Mouse (Mus musculus): ENCODE data around the gene Ttc28. TPM values are rescaled to one million over a fixed set of nuclear protein-coding genes. Genes with fewer than 3 reads are reported as not detected.

The Ttc28 gene
- polyA plus RNA-seq, 1 experiment from 2014 or later = 2.9 TPM

GRCm38 (mm10) chr5:110970162-110970780 is 90.7 kb downstream of the Ttc28 start:
- H3K4me3 ChIP-seq (ENCODE audit: low read depth, low read length) = no peak overlapping the region
- no peaks in the 10 kb centered on the region for H3K9me3 ChIP-seq (ENCODE audit: control insufficient read depth)
- H3K4me1 ChIP-seq (replicated peaks; ENCODE audit: control insufficient read depth, insufficient read depth, low read length) = no peaks in the 10 kb centered on the region
- no peak overlapping the region for H3K9ac ChIP-seq (ENCODE audit: low read depth, low read length)
- no peak for TF ChIP-seq CTCF (IDR thresholded peaks at IDR 0.05; ENCODE audit: low read depth)
- 67% methylated on average over 9 of the region's 9 CpGs for WGBS
- no peak for ATAC-seq
- H3K4me2 ChIP-seq (replicated peaks; ENCODE audit: low read depth) = no peak overlapping the region
- H3K27me3 ChIP-seq (replicated peaks; ENCODE audit: control insufficient read depth, insufficient read depth, low read length) = no peaks in the 10 kb centered on the region
- H3K36me3 ChIP-seq (ENCODE audit: control insufficient read depth, insufficient read depth) = no peaks in the 10 kb centered on the region
- no peak overlapping the region for H3K27ac ChIP-seq (ENCODE audit: low read depth, low read length)

- no peak overlapping the region for H3K9ac ChIP-seq (ENCODE audit: low read depth, low read length)
- no peaks in the 10 kb centered on the region for H3K36me3 ChIP-seq (ENCODE audit: control insufficient read depth, insufficient read depth)
- no peak overlapping the region for H3K27ac ChIP-seq (ENCODE audit: low read depth, low read length)
- H3K4me3 ChIP-seq (ENCODE audit: low read depth, low read length) = no peak overlapping the region
- no peaks in the 10 kb centered on the region for H3K4me1 ChIP-seq (replicated peaks; ENCODE audit: control insufficient read depth, insufficient read depth, low read length)
- TF ChIP-seq CTCF (IDR thresholded peaks at IDR 0.05; ENCODE audit: low read depth) = no peak
- WGBS = 88% methylated on average over 7 of the region's 7 CpGs
- no peaks in the 10 kb centered on the region for H3K9me3 ChIP-seq (ENCODE audit: control insufficient read depth)
- no peak overlapping the region for H3K4me2 ChIP-seq (replicated peaks; ENCODE audit: low read depth)
- no peak for ATAC-seq
- H3K27me3 ChIP-seq (replicated peaks; ENCODE audit: control insufficient read depth, insufficient read depth, low read length) = no peaks in the 10 kb centered on the region
Observed at GRCm38 (mm10) chr5:110976721-110977120, 97.1 kb downstream of the Ttc28 start.

- no peak for ATAC-seq
- no peak overlapping the region for H3K4me3 ChIP-seq (ENCODE audit: low read depth, low read length)
- no peaks in the 10 kb centered on the region for H3K4me1 ChIP-seq (replicated peaks; ENCODE audit: control insufficient read depth, insufficient read depth, low read length)
- no peak overlapping the region for H3K9ac ChIP-seq (ENCODE audit: low read depth, low read length)
- H3K27ac ChIP-seq (ENCODE audit: low read depth, low read length) = no peak overlapping the region
- WGBS = 79% methylated on average over 4 of the region's 4 CpGs
- H3K9me3 ChIP-seq (ENCODE audit: control insufficient read depth) = no peaks in the 10 kb centered on the region
- no peak for TF ChIP-seq CTCF (IDR thresholded peaks at IDR 0.05; ENCODE audit: low read depth)
- H3K36me3 ChIP-seq (ENCODE audit: control insufficient read depth, insufficient read depth) = no peaks in the 10 kb centered on the region
- H3K27me3 ChIP-seq (replicated peaks; ENCODE audit: control insufficient read depth, insufficient read depth, low read length) = no peaks in the 10 kb centered on the region
- H3K4me2 ChIP-seq (replicated peaks; ENCODE audit: low read depth) = no peak overlapping the region
Observed at GRCm38 (mm10) chr5:110977796-110978195, 98.2 kb downstream of the Ttc28 start.

- Histone ChIP-seq H3K9me3 (ENCODE audit: control insufficient read depth) (no peaks in the 10 kb centered on the region), H3K36me3 (ENCODE audit: control insufficient read depth, insufficient read depth) (no peaks in the 10 kb centered on the region), H3K4me2 (replicated peaks; ENCODE audit: low read depth) (peak overlapping the region; percentile 97), H3K27ac (ENCODE audit: low read depth, low read length) (peak overlapping the region; percentile 82; the same call in 1 of the 2 replicates), H3K4me1 (replicated peaks; ENCODE audit: control insufficient read depth, insufficient read depth, low read length) (no peaks in the 10 kb centered on the region), H3K9ac (ENCODE audit: low read depth, low read length) (peak overlapping the region; percentile 73), H3K4me3 (ENCODE audit: low read depth, low read length) (peak overlapping the region; percentile 69), H3K27me3 (replicated peaks; ENCODE audit: control insufficient read depth, insufficient read depth, low read length) (no peaks in the 10 kb centered on the region)
- peak; percentile 60 for TF ChIP-seq CTCF (IDR thresholded peaks at IDR 0.05; ENCODE audit: low read depth)
- 3% methylated on average over 9 of the region's 9 CpGs for WGBS
- peak; percentile 77 for ATAC-seq
Observed at GRCm38 (mm10) chr5:110978461-110978860, 98.9 kb downstream of the Ttc28 start.

- no peak for TF ChIP-seq CTCF (IDR thresholded peaks at IDR 0.05; ENCODE audit: low read depth)
- ATAC-seq = no peak; the same call in 1 of the 2 replicates
- H3K9me3 ChIP-seq (ENCODE audit: control insufficient read depth) = no peaks in the 10 kb centered on the region
- peak overlapping the region; percentile 69 for H3K4me3 ChIP-seq (ENCODE audit: low read depth, low read length)
- H3K27me3 ChIP-seq (replicated peaks; ENCODE audit: control insufficient read depth, insufficient read depth, low read length) = no peaks in the 10 kb centered on the region
- peak overlapping the region; percentile 82 for H3K27ac ChIP-seq (ENCODE audit: low read depth, low read length)
- under 1% methylated on average over 81 of the region's 104 CpGs for WGBS
- H3K36me3 ChIP-seq (ENCODE audit: control insufficient read depth, insufficient read depth) = no peaks in the 10 kb centered on the region
- peak overlapping the region; percentile 97 for H3K4me2 ChIP-seq (replicated peaks; ENCODE audit: low read depth)
- H3K4me1 ChIP-seq (replicated peaks; ENCODE audit: control insufficient read depth, insufficient read depth, low read length) = no peaks in the 10 kb centered on the region
- H3K9ac ChIP-seq (ENCODE audit: low read depth, low read length) = peak overlapping the region; percentile 73
Observed at GRCm38 (mm10) chr5:110979011-110979860, 99.6 kb downstream of the Ttc28 start.

- H3K9ac ChIP-seq (ENCODE audit: low read depth, low read length) = peak overlapping the region; percentile 73
- WGBS = under 1% methylated on average over 14 of the region's 14 CpGs
- ATAC-seq = peak; percentile 44
- H3K27me3 ChIP-seq (replicated peaks; ENCODE audit: control insufficient read depth, insufficient read depth, low read length) = no peaks in the 10 kb centered on the region
- H3K4me3 ChIP-seq (ENCODE audit: low read depth, low read length) = peak overlapping the region; percentile 69
- H3K4me1 ChIP-seq (replicated peaks; ENCODE audit: control insufficient read depth, insufficient read depth, low read length) = no peaks in the 10 kb centered on the region
- no peaks in the 10 kb centered on the region for H3K9me3 ChIP-seq (ENCODE audit: control insufficient read depth)
- no peaks in the 10 kb centered on the region for H3K36me3 ChIP-seq (ENCODE audit: control insufficient read depth, insufficient read depth)
- H3K4me2 ChIP-seq (replicated peaks; ENCODE audit: low read depth) = peak overlapping the region; percentile 97
- H3K27ac ChIP-seq (ENCODE audit: low read depth, low read length) = peak overlapping the region; percentile 82
- TF ChIP-seq CTCF (IDR thresholded peaks at IDR 0.05; ENCODE audit: low read depth) = no peak
Observed at GRCm38 (mm10) chr5:110979861-110980346, 100.3 kb downstream of the Ttc28 start.

Measured in intestine, postnatal 0 days (tissue).